Mouse (Mus musculus) gonadal fat pad, adult 2 months (tissue): Measurements from ENCODE around the gene Osbpl3. TPM values are rescaled to one million over a fixed set of nuclear protein-coding genes. Genes with fewer than 3 reads are reported as not detected.
A peak's percentile ranks its signal among the peaks of the same experiment; 100 is the strongest.

Experiments
- DNase-seq: peaks from one replicate; pipeline ENCODE4 v3.0.0-alpha.2; 2012; ENCODE audit warnings: low read depth
- polyA plus RNA-seq: library from polyadenylated mRNA; depleted of rRNA; stranded (reverse); fragments of >200 nt; gene quantifications from 2 replicates; pipeline ENCODE4 v1.2.3, GENCODE M21; 2012; rRNA removed

The Osbpl3 gene
- polyA plus RNA-seq: 1.5 and 2.0 TPM in 2 replicates

DNA sequence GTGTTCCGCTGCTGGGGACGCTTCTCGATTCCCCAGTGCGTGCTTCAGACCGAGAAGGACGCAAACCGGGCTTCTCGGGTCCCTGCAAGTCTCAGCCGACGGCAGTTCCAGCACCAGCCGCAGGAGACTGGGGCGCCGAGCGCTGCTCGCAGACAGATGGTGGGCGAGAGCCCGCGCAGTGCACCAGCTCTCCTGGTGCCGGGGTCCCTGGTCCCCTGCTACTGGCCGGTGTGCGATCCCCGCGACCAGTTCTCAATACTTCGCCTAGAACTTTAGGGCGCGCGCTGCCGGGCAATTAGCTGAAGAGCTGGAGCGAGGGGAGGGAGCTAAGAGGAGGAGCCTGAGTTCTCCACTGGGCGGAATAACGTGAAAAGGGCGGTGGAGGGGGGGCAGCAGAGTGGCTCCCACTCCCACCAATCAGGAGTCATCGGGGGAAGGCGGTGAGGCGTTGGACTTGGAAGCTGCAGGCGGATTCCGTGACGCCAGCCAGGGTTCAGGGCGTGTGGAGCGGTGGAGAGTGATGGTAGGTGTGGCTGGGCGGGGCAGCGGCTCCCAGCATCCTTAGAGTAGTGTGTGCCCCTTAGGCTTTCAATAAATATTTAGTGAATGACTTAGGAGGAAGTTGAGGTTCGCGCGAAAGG lies at the start of gene Osbpl3:
Gene Osbpl3 (minus strand): TSS at position 373 of the 641 bp plus-strand sequence.
- DNase-seq: peak; percentile 58

- no peak for DNase-seq
These were observed 49.5 kb upstream of the Osbpl3 start for GRCm38 (mm10) chr6:50505531-50505930.

DNA sequence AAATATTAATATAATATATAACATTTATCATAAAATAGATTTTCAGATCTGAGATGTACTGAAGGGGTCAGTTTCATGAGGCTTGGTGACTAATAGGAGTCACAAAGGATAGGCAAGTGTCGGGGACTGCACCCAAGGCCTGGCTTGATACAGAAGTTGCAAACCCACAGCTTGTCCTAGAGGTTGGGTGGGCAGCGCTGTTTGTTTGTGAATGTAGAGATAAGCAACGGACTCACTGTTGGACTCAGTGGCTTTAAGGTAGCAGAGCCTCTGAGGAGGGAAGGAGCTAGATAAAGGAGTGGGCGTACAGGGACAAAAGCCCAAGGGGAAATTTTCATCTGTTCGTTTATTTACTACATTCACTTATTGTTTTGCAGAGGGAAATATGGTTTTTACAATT lies 48.7 kb upstream of the Osbpl3 start:
- DNase-seq: no peak

GRCm38 (mm10) chr6:50503779-50504178 lies 47.8 kb upstream of the Osbpl3 start:
- DNase-seq: no peak

DNA sequence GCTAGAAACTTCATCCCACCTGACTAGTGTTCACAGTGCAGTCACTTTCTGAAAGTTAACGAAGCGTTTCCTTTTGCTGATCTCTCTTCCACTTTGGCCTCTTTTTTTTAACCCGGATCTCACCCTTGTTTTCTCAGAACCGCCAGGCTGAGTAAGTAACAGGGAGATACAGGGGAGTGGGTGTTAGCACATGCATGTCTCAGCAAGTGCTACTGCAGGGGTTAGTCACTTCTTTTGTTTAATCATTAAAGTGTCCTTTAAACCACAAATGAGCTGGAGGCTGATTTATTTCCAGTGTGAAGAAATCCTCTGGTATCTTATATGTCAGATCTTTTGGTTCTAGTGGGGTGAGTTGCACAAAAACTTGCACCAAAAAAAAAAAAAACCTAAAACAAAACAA lies 47.0 kb upstream of the Osbpl3 start:
- peak; percentile 98 for DNase-seq

GRCm38 (mm10) chr6:50498346-50498745 lies 42.3 kb upstream of the Osbpl3 start:
- no peak for DNase-seq

DNA sequence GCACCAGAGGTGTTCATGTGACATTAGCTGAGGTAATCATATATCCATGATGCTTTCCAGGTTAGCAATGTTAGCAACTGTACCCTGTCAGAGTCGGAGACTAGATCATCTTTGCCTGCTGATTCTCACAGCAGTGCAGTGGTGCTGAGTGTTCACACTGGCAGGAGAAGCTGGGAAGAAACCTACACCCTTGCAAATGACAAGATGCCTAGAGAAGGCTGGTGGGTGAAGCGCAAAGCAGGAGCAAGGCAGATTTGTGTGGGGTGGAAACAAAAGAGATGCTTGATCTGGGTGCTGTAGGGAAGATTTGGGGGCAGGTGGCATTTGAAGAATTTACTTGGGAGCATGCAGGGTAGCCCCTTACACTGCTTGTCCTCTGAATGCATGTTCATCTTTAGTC lies 34.5 kb upstream of the Osbpl3 start:
- no peak for DNase-seq

DNA sequence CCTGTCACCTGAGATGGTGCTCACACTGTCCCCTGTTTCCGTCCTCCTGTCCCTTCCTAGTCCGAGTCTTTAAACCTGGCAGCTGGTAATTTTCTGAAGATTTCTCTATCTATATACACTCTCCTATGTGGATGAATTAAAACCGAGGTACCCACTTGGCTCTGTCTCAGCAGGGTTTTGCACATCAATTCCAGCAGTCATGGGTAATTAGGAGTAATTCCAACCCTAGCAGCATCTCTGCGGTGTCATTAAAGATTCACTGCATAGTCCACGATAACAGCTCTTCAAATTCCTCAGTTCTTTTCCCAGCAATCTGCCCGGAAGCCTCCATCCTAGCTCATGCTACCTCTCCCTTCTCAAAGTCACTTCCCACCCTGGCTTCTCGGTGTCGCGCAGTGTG lies 33.4 kb upstream of the Osbpl3 start:
- no peak for DNase-seq

DNA sequence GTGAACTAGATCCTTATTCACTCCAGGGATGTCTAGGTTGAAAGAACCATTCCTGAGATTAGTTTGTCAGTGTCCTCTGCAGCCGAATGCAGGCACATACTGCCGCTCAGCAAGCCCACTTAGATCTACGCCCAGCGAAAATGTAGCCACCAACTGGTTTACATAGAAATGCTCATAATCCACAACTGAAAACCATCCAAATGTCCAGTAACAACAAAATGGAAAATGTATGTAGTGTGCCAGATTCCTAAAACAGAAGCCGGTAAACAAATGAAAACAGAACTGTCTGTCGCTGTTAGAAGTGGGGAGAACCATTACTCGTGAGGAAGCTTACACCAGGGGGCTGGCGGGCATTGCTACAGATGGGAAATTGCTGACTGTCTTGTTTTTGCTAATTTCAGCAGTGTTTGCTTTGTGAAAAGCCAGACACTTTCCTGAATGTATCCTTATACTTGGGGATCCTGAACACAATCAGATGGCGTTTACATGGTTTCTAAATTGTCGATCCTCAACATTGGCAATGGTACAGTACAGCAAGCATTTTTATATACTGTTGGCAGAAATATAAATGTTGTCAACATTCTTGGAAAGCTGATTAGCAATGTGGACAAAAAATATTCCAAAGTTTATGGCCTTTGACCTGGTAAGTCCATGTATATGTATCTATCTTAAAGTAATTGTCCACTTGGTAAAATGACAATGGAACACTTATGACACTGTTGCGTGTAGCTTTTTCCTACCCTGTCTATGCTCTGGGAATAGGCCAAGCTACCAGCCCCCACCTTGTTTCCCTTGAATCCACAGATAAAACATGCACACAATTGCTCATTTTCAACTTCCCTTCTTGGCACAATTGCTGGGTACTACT lies 30.3 kb upstream of the Osbpl3 start:
- DNase-seq: no peak

DNA sequence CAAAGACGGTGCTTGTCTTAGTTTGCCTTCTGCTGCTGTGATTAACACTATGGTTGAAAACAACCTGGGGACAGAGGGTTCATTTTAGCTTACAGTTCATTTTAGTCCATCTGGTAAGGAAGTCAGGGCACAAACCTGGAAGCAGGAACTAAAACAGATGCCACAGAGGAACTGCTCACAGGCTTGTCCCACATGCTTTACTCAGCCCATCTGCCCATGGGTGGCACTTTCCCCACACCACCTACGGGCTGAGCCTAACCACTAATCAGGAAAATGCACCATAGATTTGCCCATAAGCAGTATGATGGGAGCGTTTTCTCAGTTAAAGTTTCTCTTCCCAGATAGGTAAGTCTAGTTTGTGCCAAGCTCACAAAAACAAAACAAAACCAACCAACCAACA lies 27.4 kb upstream of the Osbpl3 start:
- DNase-seq: no peak

DNA sequence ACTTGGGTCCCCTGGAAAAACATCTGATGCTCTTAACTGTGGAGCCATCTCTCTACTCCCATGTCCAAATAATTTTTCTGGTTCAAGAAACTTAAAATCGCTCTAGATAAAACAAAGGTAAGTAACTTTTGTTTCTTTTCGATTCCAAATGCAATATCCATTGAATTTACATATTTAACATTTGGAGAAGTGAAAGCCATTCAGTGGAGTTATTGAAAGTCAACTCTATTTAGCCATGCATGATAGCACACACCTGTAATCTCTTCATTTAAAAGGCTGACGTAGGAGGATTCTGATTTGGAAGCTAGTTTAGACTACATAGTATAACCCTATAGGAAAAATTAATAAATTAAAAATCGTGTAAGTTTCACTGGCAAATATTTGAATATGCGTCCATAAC lies 25.5 kb upstream of the Osbpl3 start:
- no peak for DNase-seq

GRCm38 (mm10) chr6:50466451-50466850 lies 10.4 kb upstream of the Osbpl3 start:
- DNase-seq: no peak

- no peak for DNase-seq
These were observed 8.9 kb upstream of the Osbpl3 start for GRCm38 (mm10) chr6:50464690-50465485.

- no peak for DNase-seq
These were observed 6.0 kb upstream of the Osbpl3 start for GRCm38 (mm10) chr6:50462026-50462425.

DNA sequence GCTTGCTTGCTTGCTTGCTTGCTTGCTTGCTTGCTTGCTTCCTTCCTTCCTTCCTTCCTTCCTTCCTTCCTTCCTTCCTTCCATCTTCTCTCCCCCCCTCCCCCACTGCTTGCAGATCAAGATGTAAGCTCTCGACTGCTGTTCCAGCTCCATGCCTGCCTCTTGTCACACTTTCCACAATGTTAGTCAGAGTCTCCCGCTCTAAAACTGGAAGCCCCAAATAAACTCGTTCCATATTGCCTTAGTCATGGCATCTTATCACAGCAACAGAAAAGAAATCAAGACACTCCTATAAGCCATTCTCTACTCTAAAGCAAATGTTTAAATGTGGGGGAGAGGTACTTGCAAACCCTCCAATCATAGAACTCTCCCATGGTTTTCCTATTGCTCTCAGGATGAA lies 5.6 kb upstream of the Osbpl3 start:
- no peak for DNase-seq

GRCm38 (mm10) chr6:50460646-50461045 lies 4.6 kb upstream of the Osbpl3 start:
- DNase-seq: no peak

DNA sequence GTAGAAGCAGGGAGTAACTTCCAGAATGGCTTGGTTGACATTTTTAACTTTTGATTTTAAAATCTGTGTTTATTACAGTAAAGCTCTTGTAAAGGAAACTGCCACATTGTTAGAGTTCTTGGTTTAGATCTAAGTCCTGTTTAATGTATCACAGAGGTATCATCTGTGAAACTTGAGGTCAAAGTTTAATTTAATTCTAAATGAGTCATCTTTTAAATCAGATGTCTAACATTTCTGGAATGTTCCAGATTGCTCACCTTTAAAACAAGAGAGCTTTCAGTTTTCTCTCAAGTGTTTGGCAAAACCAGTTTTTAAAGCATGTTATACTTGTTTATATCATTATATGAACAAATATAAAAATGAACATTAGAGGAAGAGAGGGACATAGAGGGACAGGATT lies 4.2 kb upstream of the Osbpl3 start:
- DNase-seq: no peak

GRCm38 (mm10) chr6:50459271-50459670 lies 3.3 kb upstream of the Osbpl3 start:
- DNase-seq: no peak

DNA sequence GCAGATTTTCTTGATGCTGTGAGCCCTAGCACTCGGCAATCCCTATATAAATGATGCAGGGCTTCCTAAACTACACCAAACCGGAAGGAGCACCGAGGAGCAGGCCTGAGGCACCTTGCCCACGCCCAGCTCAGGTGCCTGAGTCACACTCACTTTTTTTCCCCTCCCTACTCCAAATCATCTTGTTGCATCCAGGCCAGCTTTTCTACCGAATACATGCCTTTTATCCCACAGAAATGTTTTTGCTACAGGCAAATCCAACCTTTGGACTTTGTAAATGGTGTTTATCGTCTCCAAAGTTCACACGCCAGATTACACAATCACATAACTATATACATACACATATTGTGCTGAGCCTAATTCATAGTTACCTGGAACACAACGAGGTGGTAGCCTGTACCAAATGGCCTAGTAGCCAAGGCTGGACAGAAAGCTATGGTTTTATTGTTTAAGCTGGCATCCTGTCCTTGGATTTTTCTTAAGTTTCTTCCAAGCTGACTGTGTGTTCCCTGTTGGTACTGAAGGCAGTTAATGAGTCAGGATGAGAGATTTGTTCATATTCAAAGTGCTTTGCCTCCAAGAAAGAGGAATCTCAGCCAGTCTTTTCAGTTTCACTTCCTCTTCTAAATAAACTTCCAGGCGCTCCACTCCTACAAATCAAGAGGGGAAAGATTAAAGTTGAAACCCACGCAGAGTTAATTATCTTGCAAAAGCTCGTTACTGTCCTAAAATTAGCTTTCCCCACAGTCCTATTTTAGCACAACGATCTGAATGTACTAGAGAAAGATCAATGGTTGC lies 1.7 kb upstream of the Osbpl3 start:
- no peak for DNase-seq

DNA sequence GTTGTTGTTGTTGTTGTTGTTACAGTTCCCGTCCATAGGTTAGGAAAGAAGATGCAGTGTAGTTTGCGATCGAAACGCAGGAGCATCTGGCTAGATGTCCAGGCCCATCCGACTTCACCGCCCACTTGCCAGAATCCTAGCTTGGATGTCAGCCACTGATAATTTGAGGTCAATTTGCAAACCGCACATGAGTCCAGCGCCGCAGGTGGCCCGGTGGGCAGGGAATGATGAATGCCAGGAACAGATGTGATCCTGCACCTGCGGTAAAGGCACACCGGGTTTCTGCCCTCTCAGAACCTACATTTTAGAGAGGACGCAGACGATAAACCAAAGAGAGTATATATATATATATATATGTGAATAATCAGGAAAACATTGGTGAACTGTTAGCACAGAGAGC lies 705 bp upstream of the Osbpl3 start:
- no peak for DNase-seq

- no peak for DNase-seq
These were observed 736 bp downstream of the Osbpl3 start for GRCm38 (mm10) chr6:50455102-50455828.
